Mouse (Mus musculus): ENCODE data around the gene Sept9. TPM values are rescaled to one million over a fixed set of nuclear protein-coding genes. Genes with fewer than 3 reads are reported as not detected.
"Not testable (repeated sequence)": the region's sequence is repeated elsewhere in the genome, so short reads cannot be mapped to it uniquely, and the experiment has no call there.

The Sept9 gene
- total and polyA plus RNA-seq, 3 experiments = 115 to 469 (median 292) TPM

DNA sequence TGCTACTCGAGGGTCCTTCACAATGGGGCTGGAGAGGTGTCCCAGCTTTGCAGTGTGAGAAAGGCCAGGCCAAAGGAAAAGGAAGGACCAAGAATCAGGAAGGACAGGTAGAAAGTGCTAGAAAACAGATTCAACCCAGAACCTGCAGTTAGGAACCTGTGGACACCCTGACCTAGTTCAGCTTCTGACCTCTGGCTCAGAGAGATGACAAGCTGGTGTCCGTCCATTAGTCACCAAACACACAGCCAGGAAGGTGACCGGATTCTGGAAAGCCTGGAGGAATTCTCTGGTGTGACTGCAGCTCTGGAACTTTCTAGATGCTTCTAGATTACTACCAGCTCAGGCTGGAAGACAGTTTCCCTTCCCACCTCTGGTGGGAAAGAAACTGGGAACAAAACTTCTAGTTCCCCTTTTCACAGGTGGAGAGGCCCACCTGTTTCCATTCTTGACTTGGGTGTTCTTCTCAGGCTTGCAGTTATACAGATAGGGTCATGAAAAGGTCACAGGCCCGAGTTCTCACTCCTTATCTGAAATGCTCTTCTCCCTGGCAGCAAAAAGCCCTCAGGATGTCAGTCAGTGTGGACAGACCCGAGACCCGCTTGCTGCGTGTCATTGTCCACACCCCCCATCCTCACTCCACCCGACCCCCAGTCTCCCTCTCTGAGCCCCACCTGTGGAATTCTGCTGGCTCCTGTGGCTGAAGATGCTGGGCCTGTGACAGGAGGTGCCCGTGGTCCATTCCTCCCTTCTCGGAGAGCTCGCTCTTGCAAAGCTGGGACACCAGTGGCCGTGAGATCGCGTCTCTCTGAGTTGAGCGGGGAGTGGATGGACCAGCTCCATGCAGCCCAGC lies 123.5 kb downstream of the Sept9 start:
- Histone ChIP-seq H3K36me3 (replicated peaks) (peaks cover 27% of the 10 kb centered on the region), H3K27me3 (ENCODE audit: insufficient read depth, low read length) (no peaks in the 10 kb centered on the region), H3K4me1 (ENCODE audit: insufficient read depth, low read depth, low read length) (peaks cover 99% of the 10 kb centered on the region), H3K4me3 (ENCODE audit: low read depth, low read length) (peak overlapping the region; percentile 49; the same call in 1 of the 2 replicates), H3K9me3 (replicated peaks) (no peaks in the 10 kb centered on the region)
- TF ChIP-seq GATA1 (IDR thresholded peaks at IDR 0.05; ENCODE audit: borderline replicate concordance, low read length) (no peak), POLR2AphosphoS5 (IDR thresholded peaks at IDR 0.05; ENCODE audit: insufficient replicate concordance, low read depth, low read length) (no peak), GATA2 (IDR thresholded peaks at IDR 0.05; ENCODE audit: borderline replicate concordance, low read depth, low read length) (no peak), CTCF (IDR thresholded peaks at IDR 0.05; ENCODE audit: low read depth, low read length) (no peak), TAL1 (conservative IDR thresholded peaks at IDR 0.05; ENCODE audit: low read depth, low read length) (no peak)
- DNase-seq (ENCODE audit: low spot score) (no peak), ATAC-seq (ENCODE audit: extremely low read depth, insufficient number of reproducible peaks, low FRiP score, poor library complexity, severe bottlenecking) (no peak)

DNA sequence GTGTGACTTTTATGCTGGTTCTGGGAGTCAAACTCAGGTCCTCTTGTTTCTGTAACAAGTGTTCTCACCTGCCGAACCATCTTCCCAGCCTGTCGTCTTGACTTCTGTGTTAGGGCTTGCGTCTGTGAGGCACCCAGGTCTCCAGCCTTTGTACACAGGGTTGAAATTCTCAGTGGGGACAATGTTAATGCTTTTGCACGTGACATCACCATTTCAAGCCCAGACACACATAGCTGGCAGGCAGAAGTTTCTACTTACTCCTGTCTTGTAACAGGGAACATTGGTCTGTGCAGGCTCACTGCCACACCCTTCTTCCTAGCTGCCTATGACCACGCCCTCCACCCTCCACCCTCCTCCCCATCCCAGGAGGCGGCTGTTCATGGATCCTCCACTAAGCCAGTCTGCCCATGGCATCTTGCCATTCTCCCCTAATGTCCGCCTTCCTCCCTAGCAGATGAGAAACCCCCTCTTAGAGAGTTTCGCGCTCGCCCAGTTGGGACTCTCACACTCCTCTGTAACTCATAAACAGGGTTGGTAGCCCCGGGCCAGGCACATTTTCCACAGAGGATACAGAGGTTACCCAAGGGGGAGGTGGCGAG lies 124.6 kb downstream of the Sept9 start:
- Histone ChIP-seq H3K36me3 (replicated peaks) (peaks cover 24% of the 10 kb centered on the region), H3K4me1 (ENCODE audit: insufficient read depth, low read depth, low read length) (peaks cover 97% of the 10 kb centered on the region), H3K9me3 (replicated peaks) (no peaks in the 10 kb centered on the region), H3K4me3 (ENCODE audit: low read depth, low read length) (peak overlapping the region; percentile 49; the same call in 1 of the 2 replicates), H3K27me3 (ENCODE audit: insufficient read depth, low read length) (no peaks in the 10 kb centered on the region)
- no peak for TF ChIP-seq GATA1 (IDR thresholded peaks at IDR 0.05; ENCODE audit: borderline replicate concordance, low read length)
- no peak for TF ChIP-seq POLR2AphosphoS5 (IDR thresholded peaks at IDR 0.05; ENCODE audit: insufficient replicate concordance, low read depth, low read length)
- TF ChIP-seq TAL1 (conservative IDR thresholded peaks at IDR 0.05; ENCODE audit: low read depth, low read length) = no peak
- no peak for TF ChIP-seq CTCF (IDR thresholded peaks at IDR 0.05; ENCODE audit: low read depth, low read length)
- no peak for TF ChIP-seq GATA2 (IDR thresholded peaks at IDR 0.05; ENCODE audit: borderline replicate concordance, low read depth, low read length)
- ATAC-seq (ENCODE audit: extremely low read depth, insufficient number of reproducible peaks, low FRiP score, poor library complexity, severe bottlenecking) = no peak
- no peak for DNase-seq (ENCODE audit: low spot score)

DNA sequence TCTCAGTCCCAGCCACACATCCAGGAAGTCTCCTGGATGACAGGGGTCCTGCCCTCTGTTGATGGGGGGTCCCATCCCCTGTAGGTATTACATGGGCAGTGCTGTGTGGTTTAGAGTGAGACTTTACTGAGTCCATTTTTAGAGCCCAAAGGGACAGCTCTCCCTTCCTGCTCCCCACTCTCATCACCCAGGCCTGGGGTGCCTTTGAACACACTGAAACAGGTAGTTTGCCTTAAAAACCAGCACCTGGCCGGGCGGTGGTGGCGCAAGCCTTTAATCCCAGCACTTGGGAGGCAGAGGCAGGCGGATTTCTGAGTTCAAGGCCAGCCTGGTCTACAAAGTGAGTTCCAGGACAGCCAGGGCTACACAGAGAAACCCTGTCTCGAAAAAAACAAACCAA lies 125.3 kb downstream of the Sept9 start:
- ATAC-seq (ENCODE audit: extremely low read depth, insufficient number of reproducible peaks, low FRiP score, poor library complexity, severe bottlenecking); H3K4me3 ChIP-seq (ENCODE audit: low read depth, low read length); DNase-seq (ENCODE audit: low spot score); H3K27me3 ChIP-seq (ENCODE audit: insufficient read depth, low read length); H3K9me3 ChIP-seq (replicated peaks): not testable (repeated sequence)
- Histone ChIP-seq H3K4me1 (ENCODE audit: insufficient read depth, low read depth, low read length) (peaks cover 96% of the 10 kb centered on the region), H3K36me3 (replicated peaks) (peaks cover 30% of the 10 kb centered on the region)

DNA sequence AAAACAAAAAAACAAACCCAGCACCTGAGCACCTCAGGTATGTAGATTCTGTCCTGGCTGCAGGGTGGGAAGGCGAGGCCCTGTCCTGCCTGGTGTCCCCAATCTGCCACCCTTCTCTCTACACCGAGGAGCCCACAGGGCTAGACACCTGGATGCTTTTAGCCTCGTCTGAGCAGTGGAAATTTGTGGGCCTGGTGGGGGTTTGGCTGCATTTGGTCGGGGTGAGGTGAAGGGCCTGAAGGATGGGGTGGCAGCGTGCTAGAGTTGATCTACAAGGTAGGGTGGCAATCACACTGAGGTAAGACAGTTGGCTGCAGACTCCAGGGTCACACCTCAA lies 125.6 kb downstream of the Sept9 start:
- ATAC-seq (ENCODE audit: extremely low read depth, insufficient number of reproducible peaks, low FRiP score, poor library complexity, severe bottlenecking) = no peak
- no peak for TF ChIP-seq GATA2 (IDR thresholded peaks at IDR 0.05; ENCODE audit: borderline replicate concordance, low read depth, low read length)
- no peak for TF ChIP-seq POLR2AphosphoS5 (IDR thresholded peaks at IDR 0.05; ENCODE audit: insufficient replicate concordance, low read depth, low read length)
- no peak for TF ChIP-seq GATA1 (IDR thresholded peaks at IDR 0.05; ENCODE audit: borderline replicate concordance, low read length)
- no peak for TF ChIP-seq CTCF (IDR thresholded peaks at IDR 0.05; ENCODE audit: low read depth, low read length)
- no peak for TF ChIP-seq TAL1 (conservative IDR thresholded peaks at IDR 0.05; ENCODE audit: low read depth, low read length)
- Histone ChIP-seq H3K36me3 (replicated peaks) (peaks cover 33% of the 10 kb centered on the region), H3K4me1 (ENCODE audit: insufficient read depth, low read depth, low read length) (peaks cover 96% of the 10 kb centered on the region), H3K27me3 (ENCODE audit: insufficient read depth, low read length) (no peaks in the 10 kb centered on the region), H3K4me3 (ENCODE audit: low read depth, low read length) (peak overlapping the region; percentile 70; the same call in 1 of the 2 replicates), H3K9me3 (replicated peaks) (no peaks in the 10 kb centered on the region)
- DNase-seq (ENCODE audit: low spot score) = no peak

DNA sequence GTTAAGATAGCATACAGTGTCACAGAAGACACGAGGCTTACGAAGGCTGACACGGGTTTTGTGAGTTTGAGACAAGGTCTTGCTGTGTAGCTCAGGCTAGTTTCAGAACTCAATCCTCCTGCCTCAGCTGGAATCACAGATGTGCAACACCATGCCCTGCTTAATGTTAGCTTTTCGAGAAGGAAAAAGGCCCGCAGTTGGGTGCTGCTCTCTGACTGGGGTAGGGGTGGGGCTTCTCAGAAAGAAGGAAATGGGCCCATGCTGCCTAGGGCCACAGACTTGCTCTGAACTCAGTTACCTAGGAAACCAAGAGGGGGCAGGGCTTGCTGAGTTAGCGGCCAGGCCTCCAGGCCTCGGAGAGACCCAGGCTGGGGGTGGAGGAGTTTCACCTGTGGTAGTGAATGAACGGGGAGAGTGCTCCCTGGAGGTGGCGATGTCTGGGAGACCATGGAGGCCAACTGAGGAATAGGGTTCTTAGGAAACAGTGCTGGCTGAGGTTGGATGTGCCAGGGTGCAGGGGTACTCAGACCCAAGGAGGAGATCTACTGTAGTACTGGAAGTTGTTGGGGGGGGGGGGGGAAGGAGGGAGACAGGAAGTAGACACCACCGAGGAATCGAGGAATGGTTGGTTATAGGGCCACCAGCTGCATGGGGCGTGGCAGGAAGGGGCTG lies 126.1 kb downstream of the Sept9 start:
- Histone ChIP-seq H3K9me3 (replicated peaks) (no peaks in the 10 kb centered on the region), H3K36me3 (replicated peaks) (peaks cover 37% of the 10 kb centered on the region), H3K4me1 (ENCODE audit: insufficient read depth, low read depth, low read length) (peaks cover 96% of the 10 kb centered on the region), H3K4me3 (ENCODE audit: low read depth, low read length) (peak overlapping the region; percentile 70), H3K27me3 (ENCODE audit: insufficient read depth, low read length) (no peaks in the 10 kb centered on the region)
- TF ChIP-seq POLR2AphosphoS5 (IDR thresholded peaks at IDR 0.05; ENCODE audit: insufficient replicate concordance, low read depth, low read length) (no peak), CTCF (IDR thresholded peaks at IDR 0.05; ENCODE audit: low read depth, low read length) (no peak), GATA2 (IDR thresholded peaks at IDR 0.05; ENCODE audit: borderline replicate concordance, low read depth, low read length) (no peak), TAL1 (conservative IDR thresholded peaks at IDR 0.05; ENCODE audit: low read depth, low read length) (no peak), GATA1 (IDR thresholded peaks at IDR 0.05; ENCODE audit: borderline replicate concordance, low read length) (no peak)
- ATAC-seq (ENCODE audit: extremely low read depth, insufficient number of reproducible peaks, low FRiP score, poor library complexity, severe bottlenecking) = peak; percentile 89
- DNase-seq (ENCODE audit: low spot score) = peak; percentile 82

DNA sequence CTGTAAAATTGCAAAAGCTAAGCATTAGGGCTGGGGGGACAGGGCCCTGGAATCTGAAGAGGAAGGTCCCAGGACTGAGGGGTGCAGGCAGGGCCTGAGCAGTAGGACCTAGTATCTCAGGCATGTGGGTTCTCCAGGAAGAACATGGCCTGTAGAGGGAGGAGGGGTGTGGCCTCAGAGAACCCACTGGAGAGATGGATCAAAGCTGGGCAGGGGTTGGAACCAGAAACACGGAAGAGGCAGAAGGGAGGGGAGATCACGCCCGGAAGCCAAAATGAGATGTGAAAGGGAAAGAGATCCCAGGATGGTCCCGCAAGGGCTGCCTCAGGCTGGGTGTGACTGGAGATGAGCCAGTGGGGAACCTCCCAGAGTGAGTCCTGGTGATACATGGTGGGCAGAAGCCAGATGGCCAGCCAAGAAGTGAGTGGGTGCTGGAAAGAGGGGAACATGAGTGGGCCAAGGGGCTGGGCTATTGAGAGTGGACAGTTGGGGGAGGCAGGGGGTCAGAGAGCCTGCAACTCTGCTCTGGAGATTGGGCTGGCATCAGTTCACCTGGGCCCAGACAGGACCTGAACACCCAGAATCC lies 126.8 kb downstream of the Sept9 start:
- Histone ChIP-seq H3K36me3 (replicated peaks) (peaks cover 43% of the 10 kb centered on the region), H3K4me1 (ENCODE audit: insufficient read depth, low read depth, low read length) (peaks cover 98% of the 10 kb centered on the region), H3K4me3 (ENCODE audit: low read depth, low read length) (peak overlapping the region; percentile 70), H3K9me3 (replicated peaks) (no peaks in the 10 kb centered on the region), H3K27me3 (ENCODE audit: insufficient read depth, low read length) (no peaks in the 10 kb centered on the region)
- TF ChIP-seq TAL1 (conservative IDR thresholded peaks at IDR 0.05; ENCODE audit: low read depth, low read length) (no peak), CTCF (IDR thresholded peaks at IDR 0.05; ENCODE audit: low read depth, low read length) (no peak), POLR2AphosphoS5 (IDR thresholded peaks at IDR 0.05; ENCODE audit: insufficient replicate concordance, low read depth, low read length) (no peak), GATA1 (IDR thresholded peaks at IDR 0.05; ENCODE audit: borderline replicate concordance, low read length) (no peak), GATA2 (IDR thresholded peaks at IDR 0.05; ENCODE audit: borderline replicate concordance, low read depth, low read length) (no peak)
- 0 out of 2 replicates have a peak, but pooled peaks have one; percentile 15 for ATAC-seq (ENCODE audit: extremely low read depth, insufficient number of reproducible peaks, low FRiP score, poor library complexity, severe bottlenecking)
- no peak for DNase-seq (ENCODE audit: low spot score)

Data from G1E (cell line).